Mouse (Mus musculus) urinary bladder, postnatal 14 days (tissue): Measurements from ENCODE around the gene Leng1.
"Not testable (repeated sequence)": the region's sequence is repeated elsewhere in the genome, so short reads cannot be mapped to it uniquely, and the experiment has no call there.

Experiments used
- DNase-seq: peaks from one replicate; pipeline ENCODE4 v3.0.0; 2021; ENCODE audit warnings: low spot score

Leng1 gene

GRCm38 (mm10) chr7:3665215-3666114 lies at the start of gene Leng1:
Gene Leng1, minus strand, starts transcription at chr7:3665840.
- DNase-seq: peak; percentile 97

- no peak for DNase-seq
Measured at GRCm38 (mm10) chr7:3715249-3715648, 49.6 kb upstream of the Leng1 start.

GRCm38 (mm10) chr7:3712264-3712942 lies 46.8 kb upstream of the Leng1 start:
- no peak for DNase-seq

GRCm38 (mm10) chr7:3709000-3709399 lies 43.4 kb upstream of the Leng1 start:
- DNase-seq: no peak

- not testable (repeated sequence) for DNase-seq
Measured at GRCm38 (mm10) chr7:3708447-3708980, 42.9 kb upstream of the Leng1 start.

GRCm38 (mm10) chr7:3707568-3708413 lies 42.2 kb upstream of the Leng1 start:
- DNase-seq: no peak

GRCm38 (mm10) chr7:3707027-3707426 lies 41.4 kb upstream of the Leng1 start:
- DNase-seq: peak; percentile 9

GRCm38 (mm10) chr7:3706343-3706934 lies 40.8 kb upstream of the Leng1 start:
- DNase-seq: no peak

- no peak for DNase-seq
Measured at GRCm38 (mm10) chr7:3705911-3706310, 40.3 kb upstream of the Leng1 start.

- DNase-seq: not testable (repeated sequence)
Measured at GRCm38 (mm10) chr7:3705461-3705860, 39.8 kb upstream of the Leng1 start.

GRCm38 (mm10) chr7:3704475-3704874 lies 38.8 kb upstream of the Leng1 start:
- DNase-seq: no peak

GRCm38 (mm10) chr7:3703879-3704441 lies 38.3 kb upstream of the Leng1 start, which contains the start of gene Rps9:
Gene Rps9, plus strand, starts transcription at chr7:3703993.
- peak; percentile 97 for DNase-seq

- no peak for DNase-seq
Measured at GRCm38 (mm10) chr7:3703148-3703878, 37.7 kb upstream of the Leng1 start.

- no peak for DNase-seq
Measured at GRCm38 (mm10) chr7:3698471-3698870, 32.8 kb upstream of the Leng1 start.

GRCm38 (mm10) chr7:3694949-3695305 lies 29.3 kb upstream of the Leng1 start:
- DNase-seq: not testable (repeated sequence)

- DNase-seq: peak; percentile 81
Measured at GRCm38 (mm10) chr7:3694076-3694948, 28.7 kb upstream of the Leng1 start.

- no peak for DNase-seq
Measured at GRCm38 (mm10) chr7:3693809-3694075, 28.1 kb upstream of the Leng1 start.

GRCm38 (mm10) chr7:3692987-3693808 lies 27.6 kb upstream of the Leng1 start, which contains the start of gene Mboat7:
Gene Mboat7, minus strand, starts transcription at chr7:3693523.
- DNase-seq: peak; percentile 98
